Mouse (Mus musculus): ENCODE results near the gene Nedd8.

The Nedd8 gene

GRCm38 (mm10) chr14:55659960-55660573, 11.9 kb downstream of the Nedd8 start, which contains the start of gene Mdp1:
Gene Mdp1 (minus strand): TSS chr14:55660508.
- peak; percentile 78 for DNase-seq

GRCm38 (mm10) chr14:55658011-55658410, 13.9 kb downstream of the Nedd8 start:
- no peak for DNase-seq

- DNase-seq: no peak
Measured at GRCm38 (mm10) chr14:55656935-55657334, 15.0 kb downstream of the Nedd8 start.

- no peak for DNase-seq
Measured at GRCm38 (mm10) chr14:55651528-55651927, 20.4 kb downstream of the Nedd8 start.

GRCm38 (mm10) chr14:55649884-55650283, 22.0 kb downstream of the Nedd8 start, which contains the start of gene Tssk4:
Gene Tssk4 (plus strand): TSS chr14:55650184.
- no peak for DNase-seq

- no peak for DNase-seq
Measured at GRCm38 (mm10) chr14:55644261-55644888, 27.5 kb downstream of the Nedd8 start.

GRCm38 (mm10) chr14:55643060-55643907, 28.6 kb downstream of the Nedd8 start, which contains the start of gene Tm9sf1:
Gene Tm9sf1 (minus strand): TSS chr14:55643806.
- peak; percentile 89 for DNase-seq

GRCm38 (mm10) chr14:55642679-55643059, 29.3 kb downstream of the Nedd8 start:
- no peak for DNase-seq

GRCm38 (mm10) chr14:55641291-55641690, 30.6 kb downstream of the Nedd8 start:
- no peak for DNase-seq

- DNase-seq: no peak
Measured at GRCm38 (mm10) chr14:55640816-55641215, 31.1 kb downstream of the Nedd8 start.

GRCm38 (mm10) chr14:55637795-55638194, 34.1 kb downstream of the Nedd8 start, which contains the start of gene Gm49378:
Gene Gm49378 (minus strand): TSS chr14:55637895.
- no peak for DNase-seq

- peak; percentile 84 for DNase-seq
Measured at GRCm38 (mm10) chr14:55635523-55636007, 36.4 kb downstream of the Nedd8 start, which contains the start of gene Ipo4. Gene Ipo4 (minus strand): TSS chr14:55635957.

GRCm38 (mm10) chr14:55634874-55635522, 36.9 kb downstream of the Nedd8 start:
- DNase-seq: peak; percentile 71

GRCm38 (mm10) chr14:55629312-55629711, 42.6 kb downstream of the Nedd8 start:
- DNase-seq: no peak

- DNase-seq: no peak
Measured at GRCm38 (mm10) chr14:55628077-55628827, 43.7 kb downstream of the Nedd8 start.

GRCm38 (mm10) chr14:55618486-55619195, 53.3 kb downstream of the Nedd8 start:
- DNase-seq: peak; percentile 57

GRCm38 (mm10) chr14:55617822-55618221, 54.1 kb downstream of the Nedd8 start, which contains the start of gene Rec8:
Gene Rec8 (plus strand): TSS chr14:55618037.
- peak; percentile 90 for DNase-seq

GRCm38 (mm10) chr14:55616844-55617243, 55.1 kb downstream of the Nedd8 start:
- no peak for DNase-seq

- no peak for DNase-seq
Measured at GRCm38 (mm10) chr14:55615876-55616275, 56.0 kb downstream of the Nedd8 start.

GRCm38 (mm10) chr14:55614565-55615178, 57.3 kb downstream of the Nedd8 start:
- no peak for DNase-seq

- no peak for DNase-seq
Measured at GRCm38 (mm10) chr14:55613346-55613745, 58.6 kb downstream of the Nedd8 start.
